Mouse (Mus musculus): ENCODE data around the gene Rpl36a-ps1. TPM values are rescaled to one million over a fixed set of nuclear protein-coding genes. Genes with fewer than 3 reads are reported as not detected.
"Not testable (repeated sequence)": the region's sequence is repeated elsewhere in the genome, so short reads cannot be mapped to it uniquely, and the experiment has no call there.

Rpl36a-ps1 gene
- polyA plus RNA-seq (2015; fragmentation: Nextera tagmentation; extraction: Ambion mirVana): 0.80 and 2.4 TPM in 2 replicates

DNA sequence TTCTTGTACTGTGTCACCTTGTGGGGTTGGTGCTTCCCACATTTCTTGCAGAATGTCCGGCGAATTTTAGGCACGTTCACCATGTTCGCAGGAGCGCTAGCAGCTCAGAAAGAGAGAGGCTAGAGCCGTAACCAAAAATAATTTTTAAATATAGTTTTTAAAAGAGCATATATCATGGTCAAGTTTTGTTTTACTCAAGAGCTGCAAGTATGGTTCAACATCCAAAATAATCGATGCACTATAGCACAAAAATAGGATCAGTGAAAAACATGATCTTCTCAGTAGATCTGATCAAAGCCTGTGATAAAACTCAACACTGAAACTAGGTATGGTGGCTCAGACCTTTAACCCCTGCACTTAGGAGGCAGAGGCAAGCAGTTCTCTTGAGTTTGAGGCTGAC lies at the start of gene Rpl36a-ps1:
TSS of gene Rpl36a-ps1 (minus strand) at position 101 of the 400 bp plus-strand sequence.
- H3K4me1 ChIP-seq (replicated peaks): no peaks in the 10 kb centered on the region
- no peaks in the 10 kb centered on the region for H3K36me3 ChIP-seq
- DNase-seq (no peak), ATAC-seq (ENCODE audit: low read depth) (no peak)
- no peaks in the 10 kb centered on the region for H3K9me3 ChIP-seq (replicated peaks)
- H3K27me3 ChIP-seq: no peaks in the 10 kb centered on the region
- H3K4me3 ChIP-seq (replicated peaks): no peak within 1 kb of the TSS
- H3K9ac ChIP-seq: no peak within 1 kb of the TSS
- WGBS (ENCODE audit: insufficient replicate concordance): 82% methylated on average over 7 of the region's 7 CpGs
- H3K4me2 ChIP-seq: no peak within 1 kb of the TSS
- no peak within 1 kb of the TSS for H3K27ac ChIP-seq

DNA sequence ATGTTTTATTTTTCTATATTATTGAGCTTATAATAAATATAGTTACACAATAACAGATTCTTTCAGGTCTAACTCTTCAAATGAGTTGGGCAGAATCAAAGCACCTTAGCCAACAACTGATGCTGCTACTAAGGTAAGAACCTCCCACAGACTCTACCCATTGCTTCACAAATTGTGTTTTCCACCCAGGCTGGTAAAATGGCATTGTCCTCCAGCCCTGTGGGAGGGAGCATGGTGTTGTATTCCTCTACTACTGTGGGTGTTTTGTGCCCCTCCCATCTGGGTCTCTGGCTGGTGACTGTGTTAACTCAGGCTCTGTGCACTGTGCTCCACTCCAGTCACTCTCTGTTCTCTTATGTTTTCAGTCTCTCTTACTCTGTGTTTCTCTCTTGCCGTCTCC lies 49.4 kb upstream of the Rpl36a-ps1 start:
- DNase-seq (no peak), ATAC-seq (ENCODE audit: low read depth) (no peak)
- Histone ChIP-seq H3K4me2 (peak overlapping the region; percentile 75), H3K27me3 (no peaks in the 10 kb centered on the region), H3K9me3 (replicated peaks) (no peaks in the 10 kb centered on the region), H3K4me3 (replicated peaks) (peak overlapping the region; percentile 97), H3K27ac (peak overlapping the region; percentile 44; the same call in 1 of the 2 replicates), H3K4me1 (replicated peaks) (peaks cover 58% of the 10 kb centered on the region), H3K36me3 (peaks cover 16% of the 10 kb centered on the region), H3K9ac (peak overlapping the region; percentile 98)
- WGBS (ENCODE audit: insufficient replicate concordance): 38% methylated on average over 1 of the region's 1 CpGs

DNA sequence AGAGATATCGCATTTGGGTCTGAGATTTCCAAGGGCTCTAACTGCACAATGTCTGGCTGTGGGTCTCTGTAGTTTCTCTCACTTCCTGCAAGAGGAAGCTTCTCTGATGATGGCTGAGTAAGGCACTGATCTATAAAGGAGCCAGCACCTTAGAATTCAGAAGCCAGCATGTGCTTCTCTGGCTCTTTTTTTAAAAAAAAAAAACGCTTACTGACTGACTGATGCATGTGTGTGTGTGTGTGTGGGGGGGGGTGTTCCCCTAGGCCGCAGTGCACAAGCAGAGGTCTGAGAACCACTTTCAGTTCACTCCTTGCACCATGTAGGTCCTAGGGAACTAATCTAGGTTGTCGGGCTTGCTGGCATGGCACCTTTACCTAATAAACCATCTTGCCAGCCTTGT lies 47.3 kb upstream of the Rpl36a-ps1 start:
- Histone ChIP-seq H3K4me1 (replicated peaks) (peaks cover 50% of the 10 kb centered on the region), H3K27ac (no peak overlapping the region), H3K9ac (no peak overlapping the region), H3K4me2 (no peak overlapping the region), H3K4me3 (replicated peaks) (no peak overlapping the region), H3K9me3 (replicated peaks) (no peaks in the 10 kb centered on the region), H3K27me3 (no peaks in the 10 kb centered on the region), H3K36me3 (peaks cover 24% of the 10 kb centered on the region)
- WGBS (ENCODE audit: insufficient replicate concordance): 50% methylated on average over 4 of the region's 4 CpGs
- no peak for DNase-seq
- ATAC-seq (ENCODE audit: low read depth): no peak

DNA sequence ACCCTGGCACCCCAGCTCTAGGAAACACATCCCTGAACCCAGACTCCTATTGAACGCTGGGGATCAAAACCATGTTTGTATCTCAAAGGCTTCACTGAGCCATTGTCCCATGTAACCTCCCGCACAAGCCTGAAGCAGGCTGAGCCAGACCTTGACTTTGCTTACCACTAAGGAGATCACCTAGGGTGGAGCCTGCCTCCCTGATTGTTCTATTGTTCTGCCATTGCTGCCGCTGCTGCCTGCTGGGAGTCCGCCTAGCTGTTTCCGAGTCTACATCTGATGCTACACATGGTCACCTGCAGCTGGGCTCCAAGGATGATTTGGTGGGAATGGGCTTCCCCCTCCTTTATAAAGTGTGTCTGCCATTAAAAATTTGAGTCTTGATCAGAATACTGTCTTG lies 45.2 kb upstream of the Rpl36a-ps1 start:
- H3K9ac ChIP-seq; H3K27ac ChIP-seq; H3K4me3 ChIP-seq (replicated peaks); ATAC-seq (ENCODE audit: low read depth); DNase-seq; H3K9me3 ChIP-seq (replicated peaks); H3K27me3 ChIP-seq; H3K4me2 ChIP-seq: not testable (repeated sequence)
- 87% methylated on average over 5 of the region's 5 CpGs for WGBS (ENCODE audit: insufficient replicate concordance)
- Histone ChIP-seq H3K36me3 (peaks cover 34% of the 10 kb centered on the region), H3K4me1 (replicated peaks) (peaks cover 42% of the 10 kb centered on the region)

DNA sequence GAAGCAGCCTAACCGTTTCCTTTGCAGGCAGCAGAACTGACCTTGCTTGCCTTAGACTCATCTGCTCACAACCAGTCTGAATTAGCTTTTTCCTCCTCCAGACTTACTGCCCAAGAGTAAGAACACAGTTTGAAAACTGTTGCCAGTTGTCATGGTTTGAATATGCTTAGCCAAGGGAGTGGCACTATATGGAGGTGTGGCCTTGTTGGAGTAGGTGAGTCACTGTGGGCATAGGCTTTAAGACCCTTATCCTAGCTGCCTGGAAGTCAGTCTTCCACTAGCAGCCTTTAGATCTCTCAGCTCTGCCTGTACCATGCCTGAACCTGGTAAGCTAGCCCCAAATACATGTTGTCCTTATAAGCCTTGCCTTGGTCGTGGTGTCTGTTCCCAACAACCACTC lies 43.6 kb upstream of the Rpl36a-ps1 start:
- no peak overlapping the region for H3K9ac ChIP-seq
- H3K27me3 ChIP-seq: no peaks in the 10 kb centered on the region
- H3K4me2 ChIP-seq: no peak overlapping the region
- H3K9me3 ChIP-seq (replicated peaks): no peaks in the 10 kb centered on the region
- no peak for DNase-seq
- peaks cover 42% of the 10 kb centered on the region for H3K36me3 ChIP-seq
- peaks cover 31% of the 10 kb centered on the region for H3K4me1 ChIP-seq (replicated peaks)
- ATAC-seq (ENCODE audit: low read depth): peak; percentile 50; the same call in 1 of the 2 replicates
- no peak overlapping the region for H3K27ac ChIP-seq
- WGBS (ENCODE audit: insufficient replicate concordance): 77% methylated on average over 2 of the region's 2 CpGs
- H3K4me3 ChIP-seq (replicated peaks): no peak overlapping the region

DNA sequence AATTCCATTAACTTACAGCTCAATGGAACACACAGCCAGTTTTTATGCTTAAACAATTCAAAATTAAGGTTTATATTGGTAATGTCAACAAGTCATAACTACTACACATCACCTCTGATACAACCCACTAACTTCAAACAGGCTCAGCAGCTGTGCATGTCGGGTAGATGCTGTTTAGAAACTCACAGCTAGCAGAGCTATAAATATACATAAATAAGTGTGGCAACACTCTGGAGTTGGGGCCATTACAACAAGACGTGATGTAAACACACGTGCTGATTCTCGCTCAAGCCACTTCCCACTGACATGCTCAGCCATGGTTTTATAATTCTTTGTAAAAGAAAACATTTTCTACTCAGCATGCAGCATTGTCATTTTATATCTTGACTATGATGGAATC lies 41.9 kb upstream of the Rpl36a-ps1 start:
- 73% methylated on average over 4 of the region's 4 CpGs for WGBS (ENCODE audit: insufficient replicate concordance)
- ATAC-seq (ENCODE audit: low read depth): no peak
- no peak for DNase-seq

DNA sequence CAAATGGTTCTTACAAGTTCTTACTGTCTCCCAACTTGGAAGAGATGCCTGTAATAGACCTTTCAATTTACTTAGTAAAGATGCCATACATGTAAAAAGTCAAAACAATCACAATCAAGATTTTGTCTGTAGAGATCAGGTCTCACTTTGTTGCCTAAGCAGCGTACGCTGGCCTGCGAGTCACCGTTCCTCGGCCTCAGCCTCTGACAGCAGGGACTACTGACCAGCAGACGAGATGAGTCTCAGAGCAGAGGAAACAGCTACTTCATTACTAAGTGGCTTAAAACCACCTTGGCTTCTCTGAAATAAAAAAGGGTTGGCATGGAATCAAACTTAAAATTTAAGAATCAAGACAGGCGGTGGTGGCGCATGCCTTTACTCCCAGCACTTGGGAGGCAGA lies 40.7 kb upstream of the Rpl36a-ps1 start:
- not testable (repeated sequence) for H3K4me2 ChIP-seq; H3K9ac ChIP-seq; ATAC-seq (ENCODE audit: low read depth); H3K27ac ChIP-seq; DNase-seq; H3K27me3 ChIP-seq; H3K9me3 ChIP-seq (replicated peaks); H3K4me3 ChIP-seq (replicated peaks)
- peaks cover 12% of the 10 kb centered on the region for H3K4me1 ChIP-seq (replicated peaks)
- WGBS (ENCODE audit: insufficient replicate concordance): 89% methylated on average over 8 of the region's 8 CpGs
- H3K36me3 ChIP-seq: peaks cover 50% of the 10 kb centered on the region

More for the DNA sequence above, 41.9 kb upstream of the Rpl36a-ps1 start:
- Histone ChIP-seq H3K9me3 (replicated peaks) (no peaks in the 10 kb centered on the region), H3K27ac (no peak overlapping the region), H3K4me2 (no peak overlapping the region), H3K9ac (no peak overlapping the region), H3K36me3 (peaks cover 50% of the 10 kb centered on the region), H3K27me3 (no peaks in the 10 kb centered on the region), H3K4me1 (replicated peaks) (peaks cover 20% of the 10 kb centered on the region), H3K4me3 (replicated peaks) (no peak overlapping the region)

DNA sequence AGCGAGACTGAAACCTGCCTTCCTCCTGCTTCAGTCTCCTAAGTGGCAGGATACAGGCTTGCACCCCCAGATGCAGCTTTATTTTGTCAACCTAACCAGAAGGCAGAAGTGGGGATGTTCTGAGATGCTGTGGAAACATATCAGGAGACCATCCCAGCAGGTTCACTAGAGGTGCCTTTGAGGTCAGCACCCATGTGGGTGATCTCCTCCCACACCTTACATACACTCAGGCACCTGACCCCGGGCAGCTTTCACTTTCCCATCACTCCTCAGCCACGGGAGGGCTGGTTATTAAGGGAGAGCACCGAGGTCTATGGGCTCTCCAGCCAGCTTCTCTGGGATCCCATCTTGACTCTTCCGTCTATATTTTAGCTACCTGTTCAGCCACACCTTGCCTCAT lies 38.5 kb upstream of the Rpl36a-ps1 start:
- no peak overlapping the region for H3K27ac ChIP-seq
- no peak overlapping the region for H3K4me2 ChIP-seq
- no peak overlapping the region for H3K9ac ChIP-seq
- H3K9me3 ChIP-seq (replicated peaks): no peaks in the 10 kb centered on the region
- peaks cover under 1% of the 10 kb centered on the region; the same call in 1 of the 2 replicates for H3K4me1 ChIP-seq (replicated peaks)
- ATAC-seq (ENCODE audit: low read depth) (no peak), DNase-seq (no peak)
- no peaks in the 10 kb centered on the region for H3K27me3 ChIP-seq
- H3K4me3 ChIP-seq (replicated peaks): no peak overlapping the region
- 78% methylated on average over 5 of the region's 5 CpGs for WGBS (ENCODE audit: insufficient replicate concordance)
- peaks cover 31% of the 10 kb centered on the region for H3K36me3 ChIP-seq

DNA sequence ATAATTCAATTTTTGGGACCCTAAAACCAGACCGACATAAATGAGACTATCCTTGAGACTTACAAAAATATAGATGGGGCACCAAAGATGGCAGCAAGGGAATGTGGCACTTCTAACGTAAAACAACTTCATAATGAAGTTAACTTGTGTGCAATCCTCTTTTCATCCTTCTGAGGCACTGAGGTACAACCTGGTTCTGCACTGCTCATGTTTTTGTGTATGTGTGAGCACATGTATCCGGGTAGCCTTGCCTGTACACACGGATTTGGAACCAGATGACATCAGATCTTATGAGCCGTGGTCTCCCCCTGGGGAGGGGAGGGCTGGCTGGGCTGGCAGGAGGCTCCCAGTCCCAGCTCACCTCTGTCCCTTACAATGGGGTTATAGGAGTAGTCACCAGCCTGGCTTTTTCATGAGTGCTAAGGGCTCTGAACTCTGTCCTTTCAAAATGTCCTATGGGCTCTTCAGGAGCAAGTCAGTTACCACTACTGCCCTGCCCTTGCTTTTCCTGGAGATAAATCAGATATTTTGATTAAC lies 37.3 kb upstream of the Rpl36a-ps1 start:
- 81% methylated on average over 5 of the region's 5 CpGs for WGBS (ENCODE audit: insufficient replicate concordance)
- no peak for ATAC-seq (ENCODE audit: low read depth)
- no peak for DNase-seq

DNA sequence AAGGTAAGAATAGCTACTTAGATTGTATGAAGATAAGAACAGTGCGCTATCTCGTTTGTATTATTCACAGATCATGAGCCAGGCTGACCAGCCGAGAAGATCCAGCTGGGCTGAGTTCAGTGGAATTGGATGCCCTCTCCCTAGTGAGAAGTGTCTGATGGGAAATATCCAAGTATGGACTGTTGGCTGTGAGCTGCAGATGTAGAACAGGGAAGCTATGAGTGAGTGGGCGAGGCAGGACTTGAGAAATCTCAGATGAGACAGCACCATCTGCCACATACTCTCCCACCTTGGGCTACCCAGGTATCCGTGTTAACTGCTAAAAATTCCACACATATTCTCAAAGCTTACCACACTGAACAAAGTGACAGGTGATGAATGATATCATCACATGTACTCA lies 35.9 kb upstream of the Rpl36a-ps1 start:
- H3K27me3 ChIP-seq: no peaks in the 10 kb centered on the region
- no peak overlapping the region for H3K4me3 ChIP-seq (replicated peaks)
- no peak for ATAC-seq (ENCODE audit: low read depth)
- H3K27ac ChIP-seq: no peak overlapping the region
- DNase-seq: no peak
- no peaks in the 10 kb centered on the region for H3K9me3 ChIP-seq (replicated peaks)
- no peak overlapping the region for H3K9ac ChIP-seq
- peaks cover 18% of the 10 kb centered on the region for H3K36me3 ChIP-seq
- no peak overlapping the region for H3K4me2 ChIP-seq
- no peaks in the 10 kb centered on the region for H3K4me1 ChIP-seq (replicated peaks)
- 62% methylated on average over 5 of the region's 5 CpGs for WGBS (ENCODE audit: insufficient replicate concordance)

More for the DNA sequence above, 37.3 kb upstream of the Rpl36a-ps1 start:
- H3K4me1 ChIP-seq (replicated peaks): no peaks in the 10 kb centered on the region
- H3K9ac ChIP-seq: no peak overlapping the region
- H3K9me3 ChIP-seq (replicated peaks): no peaks in the 10 kb centered on the region
- no peak overlapping the region for H3K4me2 ChIP-seq
- no peaks in the 10 kb centered on the region for H3K27me3 ChIP-seq
- no peak overlapping the region for H3K27ac ChIP-seq
- H3K4me3 ChIP-seq (replicated peaks): no peak overlapping the region
- H3K36me3 ChIP-seq: peaks cover 26% of the 10 kb centered on the region

DNA sequence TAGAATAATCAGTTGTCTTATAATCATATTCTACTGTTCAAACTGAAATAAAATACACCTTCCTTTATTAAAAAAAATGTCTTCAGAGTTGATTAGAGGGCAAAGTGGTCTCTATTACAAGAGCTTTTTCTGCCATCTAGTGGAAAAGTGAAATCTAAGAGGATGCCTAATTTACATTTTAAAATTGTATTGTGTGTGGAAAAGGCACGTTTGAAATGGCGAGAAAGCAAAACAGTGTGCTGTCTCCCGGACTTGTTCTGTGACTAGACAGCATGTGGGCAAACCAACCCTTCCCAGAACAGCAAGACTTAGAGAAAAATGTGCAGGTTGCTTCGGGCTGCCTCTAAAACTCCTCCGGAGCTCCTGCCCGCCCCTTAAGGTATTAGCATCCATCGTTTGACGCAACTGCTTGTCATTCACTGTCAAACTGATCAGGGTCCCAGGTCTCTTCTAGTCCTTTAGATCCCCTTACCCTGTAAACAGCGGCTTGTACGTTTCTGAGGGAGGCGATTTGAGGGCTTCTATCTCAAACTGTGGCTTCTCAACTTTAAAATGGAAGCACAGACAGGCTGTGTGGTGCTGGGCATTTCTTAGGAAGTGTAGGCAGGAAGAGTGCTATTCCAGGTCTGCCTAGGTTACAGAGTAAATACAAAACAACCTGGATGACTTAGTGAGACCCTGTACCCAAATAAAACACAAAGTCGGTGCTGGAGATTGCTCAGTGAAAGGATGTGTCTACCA lies 28.4 kb upstream of the Rpl36a-ps1 start:
- no peak overlapping the region for H3K4me2 ChIP-seq
- H3K4me1 ChIP-seq (replicated peaks): no peaks in the 10 kb centered on the region
- no peaks in the 10 kb centered on the region for H3K9me3 ChIP-seq (replicated peaks)
- H3K9ac ChIP-seq: no peak overlapping the region
- no peak for DNase-seq
- no peak overlapping the region for H3K27ac ChIP-seq
- H3K36me3 ChIP-seq: no peaks in the 10 kb centered on the region
- H3K4me3 ChIP-seq (replicated peaks): no peak overlapping the region
- no peaks in the 10 kb centered on the region for H3K27me3 ChIP-seq
- WGBS (ENCODE audit: insufficient replicate concordance): 45% methylated on average over 12 of the region's 12 CpGs
- no peak for ATAC-seq (ENCODE audit: low read depth)

Data from liver, embryonic 13.5 days (tissue).